Mouse (Mus musculus) heart, adult 10 weeks (tissue): ENCODE results near the gene Sult1b1. TPM values are rescaled to one million over a fixed set of nuclear protein-coding genes. Genes with fewer than 3 reads are reported as not detected.

Experiments
- polyA plus RNA-seq: library from polyadenylated mRNA; stranded (reverse); fragments of 350-450 nt; fragmentation: Illumina TruSeq; extraction: RNeasy Lipid Tissue Mini Kit (QIAGEN cat#74804); gene quantifications from one replicate; pipeline ENCODE4 v1.2.3, GENCODE M21; 2014; ENCODE audit warnings: low read depth, low replicate concordance

Gene Sult1b1
- not detected for polyA plus RNA-seq

GRCm38 (mm10) chr5:87538111-87538510, at the start of gene Sult1b1:
Sult1b1 (minus strand) TSS chr5:87538195.

DNA sequence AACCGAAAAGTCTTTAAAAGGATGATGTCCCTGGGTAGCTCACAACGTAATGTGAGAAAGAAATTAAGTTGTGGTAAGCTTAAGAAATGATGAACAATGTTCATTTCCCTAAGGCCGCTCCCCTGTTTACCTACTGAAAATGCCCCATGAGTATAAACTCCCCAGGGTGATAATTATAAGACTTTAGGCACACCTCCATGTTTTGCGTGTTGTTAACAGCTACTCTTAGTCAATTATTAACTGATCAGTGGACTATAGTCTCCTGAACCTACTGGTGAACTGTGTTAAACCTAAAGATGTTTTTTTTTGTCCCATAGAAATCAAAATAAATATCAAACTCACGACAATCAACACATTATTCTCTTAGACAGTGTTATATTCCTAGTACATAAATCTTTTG, 30.9 kb upstream of the Sult1b1 start, which contains the start of gene Sult1d1:
Gene Sult1d1, minus strand, starts transcription at position 183 of the 400 bp plus-strand sequence.

GRCm38 (mm10) chr5:87490771-87491170, 47.2 kb downstream of the Sult1b1 start, which contains the start of gene Ugt2a1:
Ugt2a1 (minus strand) TSS chr5:87490871.

GRCm38 (mm10) chr5:87486706-87487105, 51.3 kb downstream of the Sult1b1 start, which contains the start of gene Gm43638:
Gm43638 (minus strand) TSS chr5:87486806.

DNA sequence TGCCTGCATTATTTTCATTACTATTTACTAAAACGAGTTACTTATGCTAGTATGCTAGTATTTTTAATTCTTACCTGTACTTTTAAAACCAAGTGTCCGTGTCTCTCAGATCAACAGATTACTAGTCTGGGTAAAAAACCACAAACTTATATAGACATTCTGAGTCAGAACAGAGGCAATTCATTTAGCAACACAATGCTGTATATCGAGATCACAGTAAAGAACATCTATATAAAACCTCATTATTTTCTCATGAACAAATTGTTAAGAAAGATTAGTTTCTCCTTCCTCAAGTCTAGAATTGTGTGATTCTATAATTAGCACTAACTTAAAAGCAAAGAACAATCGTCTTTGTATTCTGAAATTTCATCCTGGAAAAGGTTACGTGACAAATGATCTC, 55.8 kb downstream of the Sult1b1 start, which contains the start of gene Ugt2a2:
Gene Ugt2a2, minus strand, starts transcription at position 101 of the 400 bp plus-strand sequence.

Other genes with a start within 250 kb of the Sult1b1 start
- gene Ugt2a3, start 201.0 kb downstream of the Sult1b1 start, polyA plus RNA-seq, result 0.34 TPM
- not detected for gene Ugt2b38, start 114.0 kb downstream of the Sult1b1 start, polyA plus RNA-seq
- not detected for gene Ugt2a2, start 55.9 kb downstream of the Sult1b1 start, polyA plus RNA-seq
- gene Gm43638, start 51.4 kb downstream of the Sult1b1 start, polyA plus RNA-seq, result not detected
- not detected for gene Ugt2a1, start 47.3 kb downstream of the Sult1b1 start, polyA plus RNA-seq
- 0.29 TPM for gene Sult1d1, start 30.8 kb upstream of the Sult1b1 start, polyA plus RNA-seq
- not detected for gene Sult1e1, start 53.4 kb upstream of the Sult1b1 start, polyA plus RNA-seq
- not detected for gene Csn1s1, start 128.0 kb upstream of the Sult1b1 start, polyA plus RNA-seq
- gene Csn2, start 161.4 kb upstream of the Sult1b1 start, polyA plus RNA-seq, result not detected
- gene Csn1s2a, start 236.4 kb upstream of the Sult1b1 start, polyA plus RNA-seq, result not detected